Mouse (Mus musculus): ENCODE measurements around the gene Hnrnpa3. TPM values are rescaled to one million over a fixed set of nuclear protein-coding genes. Genes with fewer than 3 reads are reported as not detected.
"Not testable (repeated sequence)": the region's sequence is repeated elsewhere in the genome, so short reads cannot be mapped to it uniquely, and the experiment has no call there.

Gene Hnrnpa3
- polyA plus RNA-seq, 1 experiment: 9.0 TPM

DNA sequence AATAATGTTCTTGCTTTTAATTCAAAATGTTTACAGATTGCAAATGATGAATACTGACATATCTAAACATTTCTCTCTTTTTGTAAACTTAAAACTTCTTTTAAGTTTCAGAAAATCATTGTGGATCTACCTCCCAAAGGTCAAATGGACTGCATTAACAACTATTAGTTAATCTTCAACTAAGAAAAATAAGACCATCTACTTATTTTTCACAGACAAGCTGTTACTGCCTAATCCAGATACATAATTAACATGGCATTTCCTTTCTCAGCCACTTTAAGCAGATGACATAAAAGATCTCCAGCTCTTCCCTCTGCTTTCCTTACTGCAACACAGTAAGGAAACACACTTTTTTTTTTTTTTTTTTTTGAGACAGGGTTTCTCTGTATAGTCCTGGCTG, 21.7 kb upstream of the Hnrnpa3 start:
- Histone ChIP-seq H3K4me3 (ENCODE audit: low read depth, low read length) (no peak overlapping the region), H3K36me3 (ENCODE audit: control insufficient read depth, insufficient read depth, low read length) (no peaks in the 10 kb centered on the region), H3K27ac (ENCODE audit: insufficient read depth, low read depth, low read length) (no peak overlapping the region), H3K27me3 (ENCODE audit: control insufficient read depth, insufficient read depth, low read length) (no peaks in the 10 kb centered on the region), H3K4me1 (ENCODE audit: control insufficient read depth, insufficient read depth, insufficient read length, low read length) (peaks cover 14% of the 10 kb centered on the region)
- TF ChIP-seq POLR2A (IDR thresholded peaks at IDR 0.05; ENCODE audit: low read depth, low read length): no peak
- TF ChIP-seq CTCF (IDR thresholded peaks at IDR 0.05; ENCODE audit: extremely low read depth, insufficient read length, insufficient replicate concordance, low read depth, low read length): no peak

DNA sequence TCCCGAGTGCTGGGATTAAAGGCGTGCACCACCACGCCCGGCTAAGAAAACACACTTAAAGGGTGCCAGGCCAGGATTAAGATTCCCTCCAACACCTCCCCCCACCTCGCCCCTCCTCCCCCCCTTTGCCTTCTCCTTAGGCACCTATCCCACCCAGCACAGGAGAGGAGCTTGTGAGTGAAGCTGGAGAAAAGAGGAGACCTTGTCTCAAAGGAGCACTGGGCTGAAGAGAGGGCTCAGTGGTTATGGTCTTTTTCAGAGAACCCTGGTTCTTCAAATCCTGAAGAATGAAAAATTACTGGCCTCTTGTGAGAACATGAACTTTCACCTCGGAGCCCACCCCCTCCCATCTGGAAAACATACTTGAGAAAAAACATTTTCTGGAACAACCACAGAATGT, 21.2 kb upstream of the Hnrnpa3 start:
- H3K27me3 ChIP-seq (ENCODE audit: control insufficient read depth, insufficient read depth, low read length); H3K4me3 ChIP-seq (ENCODE audit: low read depth, low read length); H3K36me3 ChIP-seq (ENCODE audit: control insufficient read depth, insufficient read depth, low read length); H3K27ac ChIP-seq (ENCODE audit: insufficient read depth, low read depth, low read length): not testable (repeated sequence)
- 69% methylated on average over 6 of the region's 6 CpGs for WGBS
- peaks cover 13% of the 10 kb centered on the region for H3K4me1 ChIP-seq (ENCODE audit: control insufficient read depth, insufficient read depth, insufficient read length, low read length)

DNA sequence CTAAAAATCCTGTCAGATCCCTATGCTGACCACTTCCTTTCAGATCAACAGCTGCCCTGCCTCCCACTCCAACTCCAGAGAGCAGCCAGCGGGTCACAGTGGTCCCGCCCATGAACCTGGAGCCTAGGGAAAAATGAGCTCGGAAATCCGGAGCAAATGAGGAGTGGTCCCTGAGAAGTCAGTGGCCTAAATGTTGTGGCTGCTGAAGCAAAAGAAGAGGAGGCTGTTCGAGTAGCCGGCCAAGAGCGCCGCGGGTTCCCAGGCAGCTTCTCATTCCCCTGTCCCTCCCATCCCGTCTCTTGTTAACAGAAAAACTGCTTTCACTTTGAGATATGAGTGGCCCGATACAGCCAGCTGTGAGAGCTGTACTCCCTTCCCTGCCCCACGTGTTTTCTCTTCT, 19.5 kb upstream of the Hnrnpa3 start:
- not testable (repeated sequence) for H3K27me3 ChIP-seq (ENCODE audit: control insufficient read depth, insufficient read depth, low read length); H3K4me1 ChIP-seq (ENCODE audit: control insufficient read depth, insufficient read depth, insufficient read length, low read length); H3K36me3 ChIP-seq (ENCODE audit: control insufficient read depth, insufficient read depth, low read length)
- Histone ChIP-seq H3K4me3 (ENCODE audit: low read depth, low read length) (peak overlapping the region; percentile 52), H3K27ac (ENCODE audit: insufficient read depth, low read depth, low read length) (peak overlapping the region; percentile 70)
- 2% methylated on average over 10 of the region's 12 CpGs for WGBS

DNA sequence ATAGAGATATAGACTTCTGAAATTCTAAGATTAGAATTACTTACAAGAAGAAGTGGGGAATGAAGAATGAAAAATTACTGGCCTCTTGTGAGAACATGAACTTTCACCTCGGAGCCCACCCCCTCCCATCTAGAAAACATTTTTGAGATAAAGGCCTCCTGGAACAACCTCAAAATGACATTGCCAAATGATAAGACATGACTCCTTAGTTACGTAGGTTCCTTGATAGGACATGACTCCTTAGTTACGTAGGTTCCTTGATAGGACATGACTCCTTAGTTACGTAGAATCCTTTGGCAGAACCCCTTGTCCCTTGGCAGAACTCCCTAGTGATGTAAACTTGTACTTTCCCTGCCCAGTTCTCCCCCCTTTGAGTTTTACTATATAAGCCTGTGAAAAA, 16.7 kb upstream of the Hnrnpa3 start:
- H3K27ac ChIP-seq (ENCODE audit: insufficient read depth, low read depth, low read length); H3K4me3 ChIP-seq (ENCODE audit: low read depth, low read length); H3K36me3 ChIP-seq (ENCODE audit: control insufficient read depth, insufficient read depth, low read length); H3K27me3 ChIP-seq (ENCODE audit: control insufficient read depth, insufficient read depth, low read length); H3K4me1 ChIP-seq (ENCODE audit: control insufficient read depth, insufficient read depth, insufficient read length, low read length): not testable (repeated sequence)
- 19% methylated on average over 4 of the region's 4 CpGs for WGBS

GRCm38 (mm10) chr2:75642795-75643550, 16.1 kb upstream of the Hnrnpa3 start:
- H3K4me1 ChIP-seq (ENCODE audit: control insufficient read depth, insufficient read depth, insufficient read length, low read length): peaks cover 4% of the 10 kb centered on the region; the same call in 1 of the 2 replicates
- 69% methylated on average over 8 of the region's 8 CpGs for WGBS
- no peaks in the 10 kb centered on the region for H3K27me3 ChIP-seq (ENCODE audit: control insufficient read depth, insufficient read depth, low read length)
- no peak for TF ChIP-seq CTCF (IDR thresholded peaks at IDR 0.05; ENCODE audit: extremely low read depth, insufficient read length, insufficient replicate concordance, low read depth, low read length)
- no peak for TF ChIP-seq POLR2A (IDR thresholded peaks at IDR 0.05; ENCODE audit: low read depth, low read length)
- no peak overlapping the region for H3K4me3 ChIP-seq (ENCODE audit: low read depth, low read length)
- no peaks in the 10 kb centered on the region for H3K36me3 ChIP-seq (ENCODE audit: control insufficient read depth, insufficient read depth, low read length)
- H3K27ac ChIP-seq (ENCODE audit: insufficient read depth, low read depth, low read length): no peak overlapping the region

DNA sequence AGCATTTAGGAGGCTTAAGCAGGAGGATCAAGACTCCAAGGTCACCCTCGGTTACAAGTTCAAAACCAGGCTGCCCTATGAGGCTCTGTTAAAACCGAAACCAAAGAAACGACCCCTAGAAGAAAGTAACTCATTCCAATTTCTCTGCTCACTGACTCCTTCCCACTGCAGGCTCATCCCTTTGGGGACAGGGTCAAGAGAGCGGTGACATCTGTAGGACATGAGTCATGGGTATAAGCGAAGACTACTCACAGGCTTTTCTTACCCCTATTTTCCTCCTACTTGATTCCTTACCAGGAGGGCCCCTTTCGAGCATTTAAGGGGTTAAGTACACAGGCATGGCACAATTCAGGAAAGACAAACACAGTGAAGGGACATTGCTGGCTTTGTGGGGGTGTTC, 15.1 kb upstream of the Hnrnpa3 start:
- H3K36me3 ChIP-seq (ENCODE audit: control insufficient read depth, insufficient read depth, low read length): no peaks in the 10 kb centered on the region

GRCm38 (mm10) chr2:75645251-75645650, 13.8 kb upstream of the Hnrnpa3 start:
- no peak for TF ChIP-seq CTCF (IDR thresholded peaks at IDR 0.05; ENCODE audit: extremely low read depth, insufficient read length, insufficient replicate concordance, low read depth, low read length)
- no peak for TF ChIP-seq POLR2A (IDR thresholded peaks at IDR 0.05; ENCODE audit: low read depth, low read length)
- no peak overlapping the region for H3K27ac ChIP-seq (ENCODE audit: insufficient read depth, low read depth, low read length)
- no peaks in the 10 kb centered on the region for H3K36me3 ChIP-seq (ENCODE audit: control insufficient read depth, insufficient read depth, low read length)
- H3K4me3 ChIP-seq (ENCODE audit: low read depth, low read length): no peak overlapping the region
- H3K27me3 ChIP-seq (ENCODE audit: control insufficient read depth, insufficient read depth, low read length): no peaks in the 10 kb centered on the region
- WGBS: 96% methylated on average over 12 of the region's 12 CpGs
- peaks cover 4% of the 10 kb centered on the region; the same call in 1 of the 2 replicates for H3K4me1 ChIP-seq (ENCODE audit: control insufficient read depth, insufficient read depth, insufficient read length, low read length)

More for the DNA sequence above, 15.1 kb upstream of the Hnrnpa3 start:
- no peaks in the 10 kb centered on the region for H3K27me3 ChIP-seq (ENCODE audit: control insufficient read depth, insufficient read depth, low read length)
- H3K4me3 ChIP-seq (ENCODE audit: low read depth, low read length): no peak overlapping the region
- peaks cover 4% of the 10 kb centered on the region; the same call in 1 of the 2 replicates for H3K4me1 ChIP-seq (ENCODE audit: control insufficient read depth, insufficient read depth, insufficient read length, low read length)
- no peak overlapping the region for H3K27ac ChIP-seq (ENCODE audit: insufficient read depth, low read depth, low read length)
- no peak for TF ChIP-seq POLR2A (IDR thresholded peaks at IDR 0.05; ENCODE audit: low read depth, low read length)
- TF ChIP-seq CTCF (IDR thresholded peaks at IDR 0.05; ENCODE audit: extremely low read depth, insufficient read length, insufficient replicate concordance, low read depth, low read length): no peak
- WGBS: 76% methylated on average over 6 of the region's 6 CpGs

DNA sequence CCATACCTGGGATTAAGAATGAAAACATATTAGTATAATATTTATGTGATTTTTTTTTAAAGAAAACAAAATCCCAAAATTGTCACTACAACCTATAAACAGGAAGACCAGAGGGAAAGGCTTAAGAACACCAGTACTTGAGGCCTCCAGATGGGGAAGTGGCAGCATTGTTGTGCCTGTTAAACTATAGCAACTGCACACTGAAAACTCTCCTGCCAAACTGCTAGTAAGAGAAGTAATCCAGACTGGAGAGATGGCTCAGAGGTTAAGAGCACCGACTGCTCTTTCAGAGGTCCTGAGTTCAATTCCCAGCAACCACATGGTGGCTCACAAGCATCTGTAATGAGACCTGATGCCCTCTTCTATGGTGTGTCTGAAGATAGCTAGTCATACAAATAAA, 8.6 kb upstream of the Hnrnpa3 start:
- H3K36me3 ChIP-seq (ENCODE audit: control insufficient read depth, insufficient read depth, low read length): 0 out of 2 replicates have a peak, but pooled peaks cover 1% of the 10 kb centered on the region
- peaks cover 5% of the 10 kb centered on the region; the same call in 1 of the 2 replicates for H3K4me1 ChIP-seq (ENCODE audit: control insufficient read depth, insufficient read depth, insufficient read length, low read length)
- H3K27me3 ChIP-seq (ENCODE audit: control insufficient read depth, insufficient read depth, low read length): no peaks in the 10 kb centered on the region
- no peak overlapping the region for H3K4me3 ChIP-seq (ENCODE audit: low read depth, low read length)
- 83% methylated on average over 1 of the region's 1 CpGs for WGBS
- TF ChIP-seq CTCF (IDR thresholded peaks at IDR 0.05; ENCODE audit: extremely low read depth, insufficient read length, insufficient replicate concordance, low read depth, low read length): no peak
- TF ChIP-seq POLR2A (IDR thresholded peaks at IDR 0.05; ENCODE audit: low read depth, low read length): no peak
- H3K27ac ChIP-seq (ENCODE audit: insufficient read depth, low read depth, low read length): no peak overlapping the region
